Mouse (Mus musculus): ENCODE measurements at regions not wholly inside any gene's neighbourhood (a gene's known extent, or its start where the extent isn't known, plus 50 kb on each side); places are given as distances from the start of the nearest gene placed in this dataset.
A peak's percentile ranks its signal among the peaks of the same experiment; 100 is the strongest.

DNA sequence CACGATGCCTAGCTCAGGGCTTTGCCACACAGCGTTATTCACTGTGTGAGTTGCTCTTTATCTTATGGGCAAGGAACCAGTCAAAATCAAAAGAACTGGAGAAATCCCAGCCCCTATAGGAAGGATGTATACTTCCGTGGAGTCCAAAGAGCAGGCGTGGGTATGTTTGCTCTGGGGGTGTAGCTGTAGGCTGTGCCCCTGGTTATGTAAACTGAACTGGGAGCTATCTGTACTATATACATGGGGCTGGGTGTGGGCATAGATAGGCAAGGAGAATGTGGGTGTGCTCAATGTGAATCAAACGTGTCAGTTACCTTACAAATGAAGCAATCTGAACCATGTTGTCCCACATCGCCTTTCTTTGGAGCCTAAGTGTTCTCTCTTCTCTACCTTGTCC lies 120.3 kb upstream of the Parp11 start:
- DNase-seq (ENCODE audit: low spot score) (no peak), ATAC-seq (replicated peaks; ENCODE audit: low FRiP score) (peak; percentile 53)
- Histone ChIP-seq H3K4me1 (replicated peaks; ENCODE audit: control insufficient read depth, insufficient read depth, low read length) (peaks cover 61% of the 10 kb centered on the region), H3K36me3 (ENCODE audit: control insufficient read depth, insufficient read depth, low read length) (no peaks in the 10 kb centered on the region), H3K27ac (ENCODE audit: low read depth, low read length) (peak overlapping the region; percentile 54; the same call in 1 of the 2 replicates), H3K27me3 (replicated peaks; ENCODE audit: control insufficient read depth, insufficient read depth, low read length) (no peaks in the 10 kb centered on the region), H3K4me2 (peak overlapping the region; percentile 37), H3K9me3 (ENCODE audit: control insufficient read depth, low read length) (no peaks in the 10 kb centered on the region), H3K9ac (ENCODE audit: low read depth, low read length) (no peak overlapping the region), H3K4me3 (ENCODE audit: low read depth, low read length) (no peak overlapping the region)
- WGBS: 43% methylated on average over 6 of the region's 6 CpGs

GRCm38 (mm10) chr6:127329191-127330014 lies 117.2 kb upstream of the Parp11 start:
- Histone ChIP-seq H3K27me3 (replicated peaks; ENCODE audit: control insufficient read depth, insufficient read depth, low read length) (no peaks in the 10 kb centered on the region), H3K27ac (ENCODE audit: low read depth, low read length) (peak overlapping the region; percentile 87), H3K36me3 (ENCODE audit: control insufficient read depth, insufficient read depth, low read length) (no peaks in the 10 kb centered on the region), H3K9me3 (ENCODE audit: control insufficient read depth, low read length) (no peaks in the 10 kb centered on the region), H3K4me2 (peak overlapping the region; percentile 93), H3K9ac (ENCODE audit: low read depth, low read length) (peak overlapping the region; percentile 77), H3K4me1 (replicated peaks; ENCODE audit: control insufficient read depth, insufficient read depth, low read length) (peaks cover 47% of the 10 kb centered on the region), H3K4me3 (ENCODE audit: low read depth, low read length) (peak overlapping the region; percentile 54)
- DNase-seq (ENCODE audit: low spot score) (no peak), ATAC-seq (replicated peaks; ENCODE audit: low FRiP score) (no peak)
- 65% methylated on average over 20 of the region's 20 CpGs for whole genome bisulfite sequencing

- Histone ChIP-seq H3K4me3 (ENCODE audit: low read depth, low read length) (peak overlapping the region; percentile 54), H3K4me1 (replicated peaks; ENCODE audit: control insufficient read depth, insufficient read depth, low read length) (peaks cover 45% of the 10 kb centered on the region), H3K9me3 (ENCODE audit: control insufficient read depth, low read length) (no peaks in the 10 kb centered on the region), H3K9ac (ENCODE audit: low read depth, low read length) (peak overlapping the region; percentile 77), H3K4me2 (peak overlapping the region; percentile 93), H3K36me3 (ENCODE audit: control insufficient read depth, insufficient read depth, low read length) (no peaks in the 10 kb centered on the region), H3K27me3 (replicated peaks; ENCODE audit: control insufficient read depth, insufficient read depth, low read length) (no peaks in the 10 kb centered on the region), H3K27ac (ENCODE audit: low read depth, low read length) (peak overlapping the region; percentile 87)
- WGBS: under 1% methylated on average over 46 of the region's 46 CpGs
- DNase-seq (ENCODE audit: low spot score) (peak; percentile 85), ATAC-seq (replicated peaks; ENCODE audit: low FRiP score) (peak; percentile 89)
Measured at GRCm38 (mm10) chr6:127330015-127330705, 116.5 kb upstream of the Parp11 start.

DNA sequence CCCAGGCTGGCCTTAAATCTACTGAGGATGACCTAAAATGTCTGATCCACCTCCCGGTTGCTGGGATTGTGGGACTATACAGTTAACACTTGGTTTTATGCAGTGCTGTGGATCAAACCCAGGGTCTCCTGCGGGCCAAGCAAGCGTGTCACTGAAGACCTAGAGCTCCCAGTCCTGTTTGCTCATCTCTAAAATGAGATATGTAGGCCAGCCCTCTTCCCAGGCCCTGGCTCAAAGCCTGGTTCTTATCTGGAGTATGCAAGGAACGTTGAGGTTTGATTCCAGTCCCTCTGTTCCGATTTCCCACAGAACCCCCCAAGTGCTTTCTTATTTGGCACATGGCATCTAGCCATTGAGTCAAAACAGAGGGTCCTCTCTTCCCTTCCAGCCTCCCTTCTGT lies 115.5 kb upstream of the Parp11 start:
- Histone ChIP-seq H3K36me3 (ENCODE audit: control insufficient read depth, insufficient read depth, low read length) (no peaks in the 10 kb centered on the region), H3K9me3 (ENCODE audit: control insufficient read depth, low read length) (no peaks in the 10 kb centered on the region), H3K9ac (ENCODE audit: low read depth, low read length) (peak overlapping the region; percentile 77), H3K4me3 (ENCODE audit: low read depth, low read length) (0 out of 2 replicates have a peak overlapping the region, but pooled peaks have one; percentile 54), H3K4me1 (replicated peaks; ENCODE audit: control insufficient read depth, insufficient read depth, low read length) (peaks cover 40% of the 10 kb centered on the region), H3K4me2 (peak overlapping the region; percentile 93), H3K27ac (ENCODE audit: low read depth, low read length) (peak overlapping the region; percentile 87), H3K27me3 (replicated peaks; ENCODE audit: control insufficient read depth, insufficient read depth, low read length) (no peaks in the 10 kb centered on the region)
- WGBS: 49% methylated on average over 5 of the region's 5 CpGs
- ATAC-seq (replicated peaks; ENCODE audit: low FRiP score): no peak
- no peak for DNase-seq (ENCODE audit: low spot score)

DNA sequence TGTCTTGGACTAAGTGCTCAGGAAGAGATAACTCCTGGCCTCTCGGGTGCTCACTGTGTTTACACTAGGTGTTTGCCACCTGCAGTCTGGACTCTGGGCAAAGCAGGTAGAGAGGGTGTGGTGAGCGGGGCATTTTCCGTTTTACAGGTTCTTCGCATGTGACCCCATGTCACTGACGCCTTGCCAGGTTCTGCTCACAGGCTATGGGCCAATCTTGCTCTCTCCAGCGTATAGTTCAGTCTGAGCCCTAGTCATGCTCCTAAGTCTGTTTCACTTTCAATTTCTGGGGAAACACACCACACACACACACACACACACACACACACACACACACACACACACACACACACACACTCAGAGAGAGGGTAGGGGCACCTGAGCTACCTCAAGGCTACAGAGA lies 112.4 kb upstream of the Parp11 start:
- Histone ChIP-seq H3K36me3 (ENCODE audit: control insufficient read depth, insufficient read depth, low read length) (no peaks in the 10 kb centered on the region), H3K4me2 (no peak overlapping the region), H3K27me3 (replicated peaks; ENCODE audit: control insufficient read depth, insufficient read depth, low read length) (no peaks in the 10 kb centered on the region), H3K4me1 (replicated peaks; ENCODE audit: control insufficient read depth, insufficient read depth, low read length) (peaks cover 35% of the 10 kb centered on the region), H3K4me3 (ENCODE audit: low read depth, low read length) (no peak overlapping the region), H3K9ac (ENCODE audit: low read depth, low read length) (no peak overlapping the region), H3K27ac (ENCODE audit: low read depth, low read length) (no peak overlapping the region), H3K9me3 (ENCODE audit: control insufficient read depth, low read length) (no peaks in the 10 kb centered on the region)
- ATAC-seq (replicated peaks; ENCODE audit: low FRiP score) (no peak), DNase-seq (ENCODE audit: low spot score) (no peak)
- WGBS: 77% methylated on average over 6 of the region's 6 CpGs

- Histone ChIP-seq H3K36me3 (ENCODE audit: control insufficient read depth, insufficient read depth, low read length) (no peaks in the 10 kb centered on the region), H3K4me3 (ENCODE audit: low read depth, low read length) (no peak overlapping the region), H3K27me3 (replicated peaks; ENCODE audit: control insufficient read depth, insufficient read depth, low read length) (no peaks in the 10 kb centered on the region), H3K27ac (ENCODE audit: low read depth, low read length) (no peak overlapping the region), H3K4me2 (no peak overlapping the region), H3K4me1 (replicated peaks; ENCODE audit: control insufficient read depth, insufficient read depth, low read length) (peaks cover 26% of the 10 kb centered on the region), H3K9me3 (ENCODE audit: control insufficient read depth, low read length) (no peaks in the 10 kb centered on the region), H3K9ac (ENCODE audit: low read depth, low read length) (no peak overlapping the region)
- 73% methylated on average over 7 of the region's 7 CpGs for WGBS
- no peak for ATAC-seq (replicated peaks; ENCODE audit: low FRiP score)
- DNase-seq (ENCODE audit: low spot score): no peak
Measured at GRCm38 (mm10) chr6:127335462-127335886, 111.2 kb upstream of the Parp11 start.

- H3K27ac ChIP-seq (ENCODE audit: low read depth, low read length): no peak overlapping the region
- DNase-seq (ENCODE audit: low spot score): no peak
Measured at GRCm38 (mm10) chr6:127335996-127336660, 110.5 kb upstream of the Parp11 start.

DNA sequence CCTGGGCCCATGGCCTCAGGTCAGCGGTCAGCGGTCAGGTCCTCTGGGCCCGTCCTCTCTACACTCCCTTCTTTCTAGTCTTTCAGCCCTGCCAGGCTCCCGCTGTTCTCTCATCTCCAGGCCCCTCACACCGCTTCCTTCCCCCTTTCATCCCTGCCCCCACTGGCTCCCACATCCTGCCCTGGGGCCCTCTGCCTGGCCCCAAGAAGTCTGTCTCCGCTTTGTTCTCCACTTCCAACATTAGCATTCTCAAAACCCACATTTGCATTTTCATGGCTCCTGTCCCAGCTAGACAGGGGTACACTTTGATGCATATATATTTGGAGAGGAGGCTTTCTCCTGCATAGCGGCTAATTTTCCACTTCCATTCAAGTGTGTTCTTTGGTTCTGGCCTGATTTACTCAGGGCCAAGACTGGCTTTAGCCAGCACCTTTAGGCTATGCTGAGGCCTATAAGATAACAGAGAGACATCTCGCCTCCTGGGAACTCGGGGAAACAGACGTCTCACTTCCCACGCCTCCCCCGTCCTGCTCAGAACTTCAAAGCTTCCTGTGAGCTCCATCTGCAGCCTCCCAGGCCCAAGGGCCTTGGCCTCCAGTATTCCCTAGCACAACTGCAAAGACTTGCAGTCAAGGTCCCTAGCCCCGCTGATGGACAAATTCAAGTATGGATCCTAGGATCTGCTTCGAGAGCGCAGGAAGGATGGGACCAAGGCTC lies 109.8 kb upstream of the Parp11 start:
- peaks cover 26% of the 10 kb centered on the region for H3K4me1 ChIP-seq (replicated peaks; ENCODE audit: control insufficient read depth, insufficient read depth, low read length)
- no peaks in the 10 kb centered on the region for H3K27me3 ChIP-seq (replicated peaks; ENCODE audit: control insufficient read depth, insufficient read depth, low read length)
- WGBS: 25% methylated on average over 15 of the region's 15 CpGs
- no peak overlapping the region for H3K4me3 ChIP-seq (ENCODE audit: low read depth, low read length)
- H3K4me2 ChIP-seq: 0 out of 2 replicates have a peak overlapping the region, but pooled peaks have one; percentile 13
- H3K36me3 ChIP-seq (ENCODE audit: control insufficient read depth, insufficient read depth, low read length): no peaks in the 10 kb centered on the region
- ATAC-seq (replicated peaks; ENCODE audit: low FRiP score): no peak
- no peak overlapping the region for H3K9ac ChIP-seq (ENCODE audit: low read depth, low read length)
- no peak for DNase-seq (ENCODE audit: low spot score)
- H3K9me3 ChIP-seq (ENCODE audit: control insufficient read depth, low read length): no peaks in the 10 kb centered on the region
- H3K27ac ChIP-seq (ENCODE audit: low read depth, low read length): peak overlapping the region; percentile 49

More at GRCm38 (mm10) chr6:127335996-127336660, 110.5 kb upstream of the Parp11 start:
- H3K9ac ChIP-seq (ENCODE audit: low read depth, low read length): no peak overlapping the region
- H3K27me3 ChIP-seq (replicated peaks; ENCODE audit: control insufficient read depth, insufficient read depth, low read length): no peaks in the 10 kb centered on the region
- no peak overlapping the region for H3K4me3 ChIP-seq (ENCODE audit: low read depth, low read length)
- WGBS: 37% methylated on average over 12 of the region's 12 CpGs
- no peaks in the 10 kb centered on the region for H3K36me3 ChIP-seq (ENCODE audit: control insufficient read depth, insufficient read depth, low read length)
- H3K9me3 ChIP-seq (ENCODE audit: control insufficient read depth, low read length): no peaks in the 10 kb centered on the region
- H3K4me1 ChIP-seq (replicated peaks; ENCODE audit: control insufficient read depth, insufficient read depth, low read length): peaks cover 24% of the 10 kb centered on the region
- 0 out of 2 replicates have a peak overlapping the region, but pooled peaks have one; percentile 13 for H3K4me2 ChIP-seq
- no peak for ATAC-seq (replicated peaks; ENCODE audit: low FRiP score)
